Mouse (Mus musculus) kidney, embryonic 16.5 days (tissue): ENCODE data around the gene Ooep. TPM values are rescaled to one million over a fixed set of nuclear protein-coding genes. Genes with fewer than 3 reads are reported as not detected.
"Not testable (repeated sequence)": the region's sequence is repeated elsewhere in the genome, so short reads cannot be mapped to it uniquely, and the experiment has no call there.

ENCODE experiments used
- ATAC-seq: fragments of 200-750 bp; cut with Nextera tagmentation; 2 replicates; pipeline ENCODE4 v1.8.0; 2017; ENCODE audit warnings: moderate TSS enrichment; ENCODE audit not compliant: low FRiP score, low TSS enrichment
- H3K27ac ChIP-seq: fragments of 300-500 bp; sonication (generic); 2 replicates; pipeline ENCODE4 v1.5.1; 2014; ENCODE audit warnings: low read length
- H3K27me3 ChIP-seq: fragments of 300-500 bp; sonication (generic); 2 replicates; pipeline ENCODE4 v1.6.1; 2014; ENCODE audit warnings: low read length, control low read depth, mixed read lengths; ENCODE audit not compliant: insufficient read depth
- H3K36me3 ChIP-seq: fragments of 300-500 bp; sonication (generic); 2 replicates; pipeline ENCODE4 v1.6.1; 2014; ENCODE audit warnings: low read length, control low read depth, mixed read lengths; ENCODE audit not compliant: insufficient read depth
- H3K4me1 ChIP-seq: fragments of 300-500 bp; sonication (generic); 2 replicates; pipeline ENCODE4 v1.6.1; 2014; ENCODE audit warnings: low read length, control low read depth, mixed read lengths; ENCODE audit not compliant: insufficient read depth
- H3K4me2 ChIP-seq: fragments of 300-500 bp; sonication (generic); replicated peaks from 2 replicates; pipeline ENCODE4 v1.6.1; 2014; ENCODE audit warnings: low read depth, low read length
- H3K4me3 ChIP-seq: fragments of 300-500 bp; sonication (generic); 2 replicates; pipeline ENCODE4 v1.5.1; 2014; ENCODE audit warnings: mild to moderate bottlenecking, low read length
- H3K9ac ChIP-seq: fragments of 300-500 bp; sonication (generic); replicated peaks from 2 replicates; pipeline ENCODE4 v1.6.1; 2014; ENCODE audit warnings: low read length
- H3K9me3 ChIP-seq: fragments of 300-500 bp; sonication (generic); 2 replicates; pipeline ENCODE4 v1.6.1; 2016; ENCODE audit warnings: low read length, control low read depth
- WGBS: fragments of 180-500 bp; shearing (Covaris S2); extraction: QIAGEN DNeasy Blood & Tissue Kit; methylation state at CpG from one replicate; pipeline ENCODE4 v1.1.7; 2014; 5-methylcytosine and 5-hydroxymethylcytosine counted together
- polyA plus RNA-seq: library from polyadenylated mRNA; unstranded; fragments of >200 nt; fragmentation: Nextera tagmentation; extraction: Ambion mirVana; gene quantifications from 2 replicates; pipeline ENCODE4 v1.2.1, GENCODE M21; 2015

The Ooep gene
- polyA plus RNA-seq, 1 experiment from 2014 or later: 1.6 TPM

GRCm38 (mm10) chr9:78355611-78356010 is 22.9 kb downstream of the Ooep start, which contains the start of gene Gsta2:
Gene Gsta2 (minus strand): TSS chr9:78355788.
- no peak for ATAC-seq
- 89% methylated on average over 8 of the region's 8 CpGs for WGBS
- Histone ChIP-seq H3K9ac (no peak within 1 kb of the TSS), H3K27me3 (no peaks in the 10 kb centered on the region), H3K9me3 (no peaks in the 10 kb centered on the region), H3K36me3 (no peaks in the 10 kb centered on the region), H3K4me1 (no peaks in the 10 kb centered on the region), H3K4me3 (no peak within 1 kb of the TSS), H3K4me2 (no peak within 1 kb of the TSS), H3K27ac (0 out of 2 replicates have a peak within 1 kb of the TSS, but pooled peaks have one; percentile 50)

- ATAC-seq: peak; percentile 51; the same call in 1 of the 2 replicates
Observed at GRCm38 (mm10) chr9:78354665-78355578, 23.6 kb downstream of the Ooep start.

GRCm38 (mm10) chr9:78351504-78352220 is 26.9 kb downstream of the Ooep start:
- ATAC-seq: no peak

More at GRCm38 (mm10) chr9:78354665-78355578, 23.6 kb downstream of the Ooep start:
- H3K4me3 ChIP-seq: no peak overlapping the region
- H3K4me1 ChIP-seq: no peaks in the 10 kb centered on the region
- no peak overlapping the region for H3K4me2 ChIP-seq
- H3K9me3 ChIP-seq: no peaks in the 10 kb centered on the region
- H3K9ac ChIP-seq: no peak overlapping the region
- H3K27ac ChIP-seq: 0 out of 2 replicates have a peak overlapping the region, but pooled peaks have one; percentile 50
- no peaks in the 10 kb centered on the region for H3K27me3 ChIP-seq
- H3K36me3 ChIP-seq: no peaks in the 10 kb centered on the region
- WGBS: 73% methylated on average over 11 of the region's 11 CpGs

GRCm38 (mm10) chr9:78350007-78350406 is 28.5 kb downstream of the Ooep start:
- H3K9ac ChIP-seq, H3K27me3 ChIP-seq, H3K9me3 ChIP-seq, H3K27ac ChIP-seq, ATAC-seq, H3K4me1 ChIP-seq, H3K36me3 ChIP-seq, H3K4me3 ChIP-seq, H3K4me2 ChIP-seq: not testable (repeated sequence)

More at GRCm38 (mm10) chr9:78351504-78352220, 26.9 kb downstream of the Ooep start:
- 83% methylated on average over 6 of the region's 6 CpGs for WGBS
- H3K36me3 ChIP-seq: no peaks in the 10 kb centered on the region
- H3K4me1 ChIP-seq: no peaks in the 10 kb centered on the region
- no peak overlapping the region for H3K9ac ChIP-seq
- H3K27ac ChIP-seq: no peak overlapping the region
- H3K27me3 ChIP-seq: no peaks in the 10 kb centered on the region
- no peaks in the 10 kb centered on the region for H3K9me3 ChIP-seq
- no peak overlapping the region for H3K4me3 ChIP-seq
- no peak overlapping the region for H3K4me2 ChIP-seq

GRCm38 (mm10) chr9:78349141-78349540 is 29.4 kb downstream of the Ooep start:
- H3K4me1 ChIP-seq, H3K36me3 ChIP-seq, H3K9me3 ChIP-seq, ATAC-seq, H3K4me3 ChIP-seq, H3K4me2 ChIP-seq, H3K27me3 ChIP-seq, H3K27ac ChIP-seq, H3K9ac ChIP-seq: not testable (repeated sequence)
- WGBS: 86% methylated on average over 3 of the region's 3 CpGs

- not testable (repeated sequence) for H3K9me3 ChIP-seq, H3K9ac ChIP-seq, H3K4me1 ChIP-seq, H3K4me2 ChIP-seq, H3K4me3 ChIP-seq, H3K27me3 ChIP-seq, H3K36me3 ChIP-seq
- ATAC-seq: peak; percentile 55
- 49% methylated on average over 6 of the region's 6 CpGs for WGBS
- H3K27ac ChIP-seq: peak overlapping the region; percentile 27; the same call in 1 of the 2 replicates
Observed at GRCm38 (mm10) chr9:78348206-78349004, 30.1 kb downstream of the Ooep start.

- Histone ChIP-seq H3K36me3 (no peaks in the 10 kb centered on the region), H3K9me3 (no peaks in the 10 kb centered on the region), H3K27ac (no peak overlapping the region), H3K9ac (no peak overlapping the region), H3K4me3 (no peak overlapping the region), H3K4me1 (no peaks in the 10 kb centered on the region), H3K27me3 (no peaks in the 10 kb centered on the region), H3K4me2 (no peak overlapping the region)
- ATAC-seq: no peak
- 66% methylated on average over 3 of the region's 3 CpGs for WGBS
Observed at GRCm38 (mm10) chr9:78347004-78347403, 31.5 kb downstream of the Ooep start.

GRCm38 (mm10) chr9:78345235-78345634 is 33.3 kb downstream of the Ooep start:
- not testable (repeated sequence) for H3K27ac ChIP-seq, H3K9me3 ChIP-seq, H3K27me3 ChIP-seq, ATAC-seq, H3K4me3 ChIP-seq, H3K36me3 ChIP-seq, H3K9ac ChIP-seq, H3K4me1 ChIP-seq, H3K4me2 ChIP-seq
- 58% methylated on average over 4 of the region's 4 CpGs for WGBS

- not testable (repeated sequence) for H3K27ac ChIP-seq, H3K27me3 ChIP-seq, H3K4me2 ChIP-seq, H3K9me3 ChIP-seq, H3K4me1 ChIP-seq, H3K36me3 ChIP-seq, H3K9ac ChIP-seq, H3K4me3 ChIP-seq
- peak; percentile 53 for ATAC-seq
- WGBS: 64% methylated on average over 9 of the region's 9 CpGs
Observed at GRCm38 (mm10) chr9:78343055-78343454, 35.5 kb downstream of the Ooep start.
